ENCODE assay signal across 8 mouse cellular contexts in the genomic region with DNA sequence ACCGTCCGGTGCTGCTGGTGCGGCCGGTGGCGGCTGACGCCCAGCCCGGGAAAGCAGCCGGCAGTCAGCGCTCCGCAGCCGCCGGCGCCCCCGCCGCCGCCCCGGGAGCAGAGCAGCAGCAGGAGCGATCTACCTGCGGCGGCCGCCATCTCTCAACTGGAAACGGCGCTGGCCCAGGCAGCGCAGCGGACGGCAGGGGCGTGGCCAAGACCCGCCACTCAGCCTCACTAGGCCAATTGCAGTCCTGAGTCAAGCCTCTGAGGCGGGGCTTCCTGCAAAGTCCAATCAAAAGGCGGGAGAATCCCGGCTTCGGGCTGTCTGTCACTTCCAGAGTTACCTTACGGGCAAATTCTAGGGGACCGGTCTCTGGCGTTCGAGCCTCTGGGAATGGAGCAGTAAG. TPM values are rescaled to one million over a fixed set of nuclear protein-coding genes. Genes with fewer than 3 reads are reported as not detected.
DNase-seq lines count a peak whose midpoint lies in the region; ATAC-seq and TF ChIP-seq lines count a peak whose summit lies in the region.

A gene (minus strand): TSS at position 171 of the 400 bp plus-strand sequence.

- ATAC-seq in embryonic facial prominence, embryonic 15.5 days (ENCODE audit: insufficient number of reproducible peaks, low FRiP score, low TSS enrichment, low read depth), result peak; percentile 99
- ATAC-seq in kidney, embryonic 15.5 days (replicated peaks; ENCODE audit: low FRiP score), result peak; percentile 100
- ATAC-seq in monocyte, adult 5-6 weeks (replicated peaks; ENCODE audit: insufficient number of reproducible peaks, low FRiP score, low TSS enrichment, poor library complexity, severe bottlenecking), result peak; percentile 97

- WGBS in bone marrow, adult 2 months, result under 1% methylated on average over 35 of the region's 36 CpGs
- WGBS in embryonic facial prominence, embryonic 15.5 days, result 0% methylated on average over 36 of the region's 36 CpGs
- WGBS in heart, embryonic 10.5 days, result under 1% methylated on average over 36 of the region's 36 CpGs
- WGBS in kidney, embryonic 15.5 days, result under 1% methylated on average over 36 of the region's 36 CpGs

- no peaks in the 10 kb centered on the region for H3K36me3 ChIP-seq in embryonic facial prominence, embryonic 15.5 days
- no peaks in the 10 kb centered on the region for H3K36me3 ChIP-seq in heart, embryonic 10.5 days
- H3K36me3 ChIP-seq in kidney, embryonic 15.5 days, result no peaks in the 10 kb centered on the region

- H3K9me3 ChIP-seq in embryonic facial prominence, embryonic 15.5 days (replicated peaks), result no peaks in the 10 kb centered on the region
- H3K9me3 ChIP-seq in heart, embryonic 10.5 days, result no peaks in the 10 kb centered on the region
- no peaks in the 10 kb centered on the region for H3K9me3 ChIP-seq in kidney, embryonic 15.5 days (replicated peaks)

- H3K4me1 ChIP-seq in bone marrow, adult 2 months (ENCODE audit: control insufficient read depth, insufficient read depth, low read length), result peaks cover 4% of the 10 kb centered on the region; the same call in 1 of the 2 replicates
- peaks cover 24% of the 10 kb centered on the region for H3K4me1 ChIP-seq in embryonic facial prominence, embryonic 15.5 days
- H3K4me1 ChIP-seq in heart, embryonic 10.5 days, result peaks cover 19% of the 10 kb centered on the region
- peaks cover 23% of the 10 kb centered on the region for H3K4me1 ChIP-seq in kidney, embryonic 15.5 days

- peak within 1 kb of the TSS; percentile 63 for H3K9ac ChIP-seq in embryonic facial prominence, embryonic 15.5 days
- H3K9ac ChIP-seq in kidney, embryonic 15.5 days, result peak within 1 kb of the TSS; percentile 95

- no peaks in the 10 kb centered on the region for H3K27me3 ChIP-seq in embryonic facial prominence, embryonic 15.5 days
- H3K27me3 ChIP-seq in heart, embryonic 10.5 days (ENCODE audit: insufficient read depth, poor library complexity, severe bottlenecking), result no peaks in the 10 kb centered on the region
- H3K27me3 ChIP-seq in kidney, embryonic 15.5 days, result no peaks in the 10 kb centered on the region

- TF ChIP-seq POLR2A in bone marrow, adult 2 months (IDR thresholded peaks at IDR 0.05; ENCODE audit: borderline replicate concordance, control insufficient read depth, low read depth, low read length), result peak; percentile 84; the same call in 1 of the 2 replicates

- peak within 1 kb of the TSS; percentile 76 for H3K27ac ChIP-seq in bone marrow, adult 2 months (ENCODE audit: control insufficient read depth, insufficient read depth, low read depth, low read length, poor library complexity)
- peak within 1 kb of the TSS; percentile 73 for H3K27ac ChIP-seq in embryonic facial prominence, embryonic 15.5 days (replicated peaks)
- H3K27ac ChIP-seq in heart, embryonic 10.5 days, result peak within 1 kb of the TSS; percentile 99
- H3K27ac ChIP-seq in kidney, embryonic 15.5 days, result peak within 1 kb of the TSS; percentile 80

- H3K4me3 ChIP-seq in bone marrow, adult 2 months (replicated peaks; ENCODE audit: control insufficient read depth, low read depth, low read length), result peak within 1 kb of the TSS; percentile 72
- H3K4me3 ChIP-seq in embryonic facial prominence, embryonic 15.5 days (replicated peaks), result peak within 1 kb of the TSS; percentile 66
- peak within 1 kb of the TSS; percentile 78 for H3K4me3 ChIP-seq in heart, embryonic 10.5 days
- peak within 1 kb of the TSS; percentile 86 for H3K4me3 ChIP-seq in kidney, embryonic 15.5 days (replicated peaks)

- DNase-seq in 416B (ENCODE audit: low read depth) (peak; percentile 95), liver (peak; percentile 96)
- DNase-seq in heart, embryonic 10.5 days (ENCODE audit: low spot score), result peak; percentile 97
- peak; percentile 95 to 98 for DNase-seq in spleen, postnatal 4 days (ENCODE audit: low spot score in 2 of 2)

- H3K4me2 ChIP-seq in embryonic facial prominence, embryonic 15.5 days (replicated peaks), result peak within 1 kb of the TSS; percentile 74
- H3K4me2 ChIP-seq in kidney, embryonic 15.5 days, result peak within 1 kb of the TSS; percentile 89

- no peak for TF ChIP-seq CTCF in bone marrow, adult 2 months (IDR thresholded peaks at IDR 0.05; ENCODE audit: control insufficient read depth, insufficient read depth, low read length)

RNA-seq across cellular contexts. Expression of the gene that starts here (rescaled TPM):
- 11.7 and 16.1 TPM in 2 replicates for polyA plus RNA-seq in bone marrow, adult 2 months (2011; ENCODE audit: insufficient read depth, insufficient read length, low replicate concordance, missing spikeins)
- 40.7 and 40.8 TPM in 2 replicates for polyA plus RNA-seq in embryonic facial prominence, embryonic 15.5 days (2015; fragmentation: Nextera tagmentation; extraction: Ambion mirVana)
- 19.4 and 27.1 TPM in 2 replicates for polyA plus RNA-seq in heart, embryonic 10.5 days (2016; fragmentation: Nextera tagmentation; extraction: Ambion mirVana)
- 34.8 and 35.3 TPM in 2 replicates for polyA plus RNA-seq in kidney, embryonic 15.5 days (2015; fragmentation: Nextera tagmentation; extraction: Ambion mirVana)
- total RNA-seq in monocyte, adult 5-6 weeks (2017), result 14.7 to 23.8 TPM (median 23.2 TPM) in 3 replicates

Comparison
In these comparisons a context has a peak if more than half of its experiments do, and no peak if none do; other contexts are left out.
1. Peak in every context shown above with its lines: DNase-seq, ATAC-seq, H3K4me3 ChIP-seq and H3K27ac ChIP-seq.